Mouse (Mus musculus) thymus, postnatal 10 days (tissue): Measurements from ENCODE around the gene Slfn3.
"Not testable (repeated sequence)": the region's sequence is repeated elsewhere in the genome, so short reads cannot be mapped to it uniquely, and the experiment has no call there.

Experiments used
- DNase-seq, 2 experiments: peaks; one replicate each; pipeline ENCODE4 v3.0.0; 2021; ENCODE audit warnings: low spot score in 2 of 2

The Slfn3 gene

GRCm38 (mm10) chr11:83191134-83191893, at the start of gene Slfn3:
Slfn3 (plus strand) TSS chr11:83191330.
- peak; percentile 69 to 75 for DNase-seq

- DNase-seq: not testable (repeated sequence)
These were observed 42.2 kb upstream of the Slfn3 start for GRCm38 (mm10) chr11:83148939-83149338.

- no peak for DNase-seq
These were observed 16.1 kb upstream of the Slfn3 start, which contains the start of gene Slfn4 for GRCm38 (mm10) chr11:83174948-83175539. Slfn4 (plus strand) TSS chr11:83175186.

GRCm38 (mm10) chr11:83192001-83192400, 871 bp downstream of the Slfn3 start:
- DNase-seq: peak; percentile 34 to 43

GRCm38 (mm10) chr11:83205002-83205401, 13.9 kb downstream of the Slfn3 start:
- no peak for DNase-seq

- DNase-seq: no peak
These were observed 25.0 kb downstream of the Slfn3 start for GRCm38 (mm10) chr11:83216119-83216518.

- no peak for DNase-seq
These were observed 30.3 kb downstream of the Slfn3 start for GRCm38 (mm10) chr11:83221328-83221877.

GRCm38 (mm10) chr11:83223367-83223766, 32.2 kb downstream of the Slfn3 start:
- DNase-seq: peak; percentile 31 to 43

GRCm38 (mm10) chr11:83223793-83224192, 32.7 kb downstream of the Slfn3 start:
- DNase-seq: not testable (repeated sequence)

GRCm38 (mm10) chr11:83224217-83224616, 33.1 kb downstream of the Slfn3 start:
- DNase-seq: peak; percentile 63 to 69

- DNase-seq: no peak
These were observed 33.6 kb downstream of the Slfn3 start for GRCm38 (mm10) chr11:83224750-83225149.

GRCm38 (mm10) chr11:83225371-83225960, 34.3 kb downstream of the Slfn3 start:
- no peak for DNase-seq

- no peak for DNase-seq
These were observed 37.0 kb downstream of the Slfn3 start for GRCm38 (mm10) chr11:83227926-83228723.

GRCm38 (mm10) chr11:83230966-83231365, 39.8 kb downstream of the Slfn3 start:
- DNase-seq: peak in 1 of 2 experiments; percentile 58

- DNase-seq: not testable (repeated sequence)
These were observed 42.5 kb downstream of the Slfn3 start for GRCm38 (mm10) chr11:83233621-83234020.

GRCm38 (mm10) chr11:83237390-83237789, 46.3 kb downstream of the Slfn3 start:
- DNase-seq: not testable (repeated sequence)

- no peak for DNase-seq
These were observed 47.3 kb downstream of the Slfn3 start for GRCm38 (mm10) chr11:83238389-83238788.

GRCm38 (mm10) chr11:83239811-83240210, 48.7 kb downstream of the Slfn3 start:
- DNase-seq: no peak

GRCm38 (mm10) chr11:83257211-83257610, 66.1 kb downstream of the Slfn3 start:
- not testable (repeated sequence) for DNase-seq

GRCm38 (mm10) chr11:83262673-83263072, 71.5 kb downstream of the Slfn3 start:
- peak; percentile 31 to 33 for DNase-seq

GRCm38 (mm10) chr11:83263146-83263545, 72.0 kb downstream of the Slfn3 start:
- DNase-seq: peak; percentile 16 to 44
